Mouse (Mus musculus) E14TG2a.4 (cell line): ENCODE measurements around the gene Zg16.

Source experiments
- H3K27me3 ChIP-seq: 2 replicates; pipeline ENCODE4 v1.6.1; 2014; ENCODE audit warnings: low read length, control low read depth; ENCODE audit not compliant: insufficient read depth
- H3K36me3 ChIP-seq: 2 replicates; pipeline ENCODE4 v1.6.1; 2014; ENCODE audit warnings: low read length, control low read depth; ENCODE audit not compliant: insufficient read depth
- H3K4me1 ChIP-seq: replicated peaks from 2 replicates; pipeline ENCODE4 v1.6.1; 2014; ENCODE audit warnings: low read depth, low read length, control low read depth
- H3K4me3 ChIP-seq: replicated peaks from 2 replicates; pipeline ENCODE4 v1.5.1; 2014; ENCODE audit warnings: mild to moderate bottlenecking, low read length
- H3K9me3 ChIP-seq: 2 replicates; pipeline ENCODE4 v1.6.1; 2014; ENCODE audit warnings: low read length, control low read depth
- CTCF ChIP-seq: conservative IDR thresholded peaks from 2 replicates; pipeline ENCODE4 v1.5.1; 2014; ENCODE audit warnings: low read length
- NANOG ChIP-seq: IDR thresholded peaks from 2 replicates; pipeline ENCODE4 v1.6.1; 2014; ENCODE audit warnings: borderline replicate concordance, low read length, mixed read lengths
- POU5F1 ChIP-seq: IDR thresholded peaks from 2 replicates; pipeline ENCODE4 v1.6.1; 2014; ENCODE audit warnings: low read length, borderline replicate concordance

Zg16 gene

DNA sequence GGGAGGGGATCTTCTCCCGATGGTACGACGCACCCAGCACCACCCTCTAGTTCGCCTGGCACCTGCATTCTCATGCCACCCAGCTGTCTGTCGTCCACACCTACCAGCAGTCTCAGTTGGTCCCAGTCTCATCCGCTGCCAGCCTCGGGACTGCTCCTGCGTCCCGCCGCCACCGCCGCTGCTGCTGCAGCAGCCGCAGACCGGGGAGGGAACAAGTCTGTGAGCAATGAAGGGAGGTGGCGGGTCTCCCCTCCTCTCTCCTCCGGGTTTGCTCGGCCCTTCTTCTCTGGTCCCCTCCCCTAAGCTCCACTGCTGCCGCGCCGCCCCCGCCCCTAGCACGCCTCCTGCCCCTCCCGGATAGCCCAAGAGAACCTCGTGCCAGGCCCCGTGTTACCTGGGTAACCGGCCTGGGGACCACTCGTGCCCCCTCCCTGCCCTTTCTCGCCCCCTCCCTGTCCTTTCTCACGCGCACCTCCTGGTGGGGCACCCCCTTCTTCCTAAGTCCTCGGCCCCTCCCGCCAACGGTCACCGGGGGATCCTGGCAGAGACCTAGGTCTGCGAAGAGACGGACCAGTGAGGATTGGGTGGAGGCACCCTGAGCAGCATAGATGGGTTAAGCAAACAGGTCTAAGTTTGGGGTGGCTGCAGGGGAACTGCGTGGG lies 66.1 kb downstream of the Zg16 start, which contains the start of the genes Gm42742 and Prrt2:
Gm42742 (minus strand) TSS at position 197 of the 662 bp plus-strand sequence.
Prrt2 (minus strand) TSS at position 311 of the 662 bp plus-strand sequence.
- Histone ChIP-seq H3K4me3 (peak within 1 kb of the TSS; percentile 77), H3K4me1 (peaks cover 74% of the 10 kb centered on the region), H3K36me3 (peaks cover 50% of the 10 kb centered on the region), H3K27me3 (no peaks in the 10 kb centered on the region), H3K9me3 (no peaks in the 10 kb centered on the region)
- TF ChIP-seq CTCF (no peak), POU5F1 (no peak), NANOG (no peak)

DNA sequence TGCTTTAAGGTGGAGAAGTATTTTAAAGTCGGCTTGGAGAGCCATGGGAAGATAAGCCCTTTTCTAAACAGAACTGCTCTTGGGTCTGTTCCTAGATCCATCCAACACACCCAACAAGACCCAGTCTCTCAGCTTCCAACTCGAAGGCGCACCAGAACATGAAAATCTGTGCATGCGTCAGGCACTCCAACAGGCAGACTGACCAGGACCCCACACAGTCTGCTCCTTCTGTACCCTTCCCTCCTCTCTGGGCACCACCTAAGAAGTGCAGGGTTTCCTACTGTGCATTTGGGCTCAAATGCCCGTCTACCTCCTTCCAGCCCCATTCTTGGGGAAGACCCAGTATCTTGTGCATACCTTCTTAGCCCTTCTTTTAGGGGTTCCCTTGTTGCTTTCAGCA lies 66.6 kb downstream of the Zg16 start:
- H3K9me3 ChIP-seq: no peaks in the 10 kb centered on the region

DNA sequence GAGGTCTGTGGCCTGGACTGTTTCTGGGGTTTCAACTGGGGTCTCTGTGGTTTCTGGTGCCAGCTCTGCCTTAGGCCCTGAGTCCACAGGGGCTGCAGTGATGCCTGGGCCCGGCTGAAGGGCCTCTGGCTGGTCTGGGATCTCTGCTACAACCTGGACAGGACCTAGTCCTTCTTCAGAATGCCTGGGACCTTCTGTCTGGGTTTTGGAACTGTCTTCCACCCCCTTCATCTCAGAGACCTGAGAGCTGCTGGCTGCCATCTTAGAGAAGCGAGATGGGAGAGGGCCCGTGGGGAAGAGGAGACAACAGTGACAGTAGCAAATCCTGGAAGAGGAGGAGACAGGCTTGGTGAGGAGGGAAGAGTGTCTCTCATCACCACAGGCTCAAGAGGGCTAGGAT lies 67.1 kb downstream of the Zg16 start:
- Histone ChIP-seq H3K4me1 (peaks cover 83% of the 10 kb centered on the region), H3K27me3 (no peaks in the 10 kb centered on the region), H3K9me3 (no peaks in the 10 kb centered on the region), H3K4me3 (peak overlapping the region; percentile 77), H3K36me3 (peaks cover 56% of the 10 kb centered on the region)
- TF ChIP-seq POU5F1 (no peak), CTCF (no peak), NANOG (no peak)

More for the DNA sequence above, 66.6 kb downstream of the Zg16 start:
- TF ChIP-seq NANOG (no peak), CTCF (no peak), POU5F1 (no peak)
- peaks cover 55% of the 10 kb centered on the region for H3K36me3 ChIP-seq
- no peaks in the 10 kb centered on the region for H3K27me3 ChIP-seq
- peak overlapping the region; percentile 77 for H3K4me3 ChIP-seq
- peaks cover 78% of the 10 kb centered on the region for H3K4me1 ChIP-seq

DNA sequence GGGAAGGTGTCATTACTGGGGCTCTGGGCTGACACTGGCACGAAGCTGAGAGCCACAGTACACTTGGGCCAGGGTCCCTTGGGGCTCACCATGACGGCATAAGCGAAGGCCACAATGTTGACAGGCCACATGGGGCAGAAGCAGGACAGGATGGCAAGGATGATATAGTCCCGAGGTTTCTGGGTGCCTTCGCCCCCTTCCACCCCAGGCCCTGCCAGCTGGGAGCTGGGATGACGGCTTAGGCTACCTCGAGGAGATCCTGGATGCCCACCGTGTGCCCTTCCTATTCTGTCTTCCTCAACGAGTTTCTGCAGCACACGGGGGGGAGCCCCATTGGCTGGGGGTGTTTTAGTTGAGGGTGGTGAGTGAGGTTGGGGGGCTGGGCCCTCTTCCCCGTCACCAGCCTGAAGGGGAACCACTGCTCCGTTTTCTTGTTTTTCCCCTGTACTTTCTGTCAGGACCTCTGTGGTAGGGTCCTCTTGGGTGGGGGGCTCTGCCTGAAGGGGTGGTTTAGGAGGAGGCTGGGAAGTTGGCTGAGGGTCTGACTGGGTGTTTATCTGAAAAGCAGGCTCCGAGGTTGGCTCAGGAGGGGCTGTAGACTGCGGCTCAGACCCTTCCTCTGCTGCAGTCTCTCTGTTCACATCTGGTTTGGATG lies 67.7 kb downstream of the Zg16 start:
- H3K27me3 ChIP-seq: no peaks in the 10 kb centered on the region
- H3K9me3 ChIP-seq: no peaks in the 10 kb centered on the region
- H3K4me3 ChIP-seq: peak overlapping the region; percentile 77
- H3K4me1 ChIP-seq: peaks cover 84% of the 10 kb centered on the region
- peaks cover 56% of the 10 kb centered on the region for H3K36me3 ChIP-seq
- TF ChIP-seq CTCF: no peak
- TF ChIP-seq POU5F1: no peak
- TF ChIP-seq NANOG: no peak

DNA sequence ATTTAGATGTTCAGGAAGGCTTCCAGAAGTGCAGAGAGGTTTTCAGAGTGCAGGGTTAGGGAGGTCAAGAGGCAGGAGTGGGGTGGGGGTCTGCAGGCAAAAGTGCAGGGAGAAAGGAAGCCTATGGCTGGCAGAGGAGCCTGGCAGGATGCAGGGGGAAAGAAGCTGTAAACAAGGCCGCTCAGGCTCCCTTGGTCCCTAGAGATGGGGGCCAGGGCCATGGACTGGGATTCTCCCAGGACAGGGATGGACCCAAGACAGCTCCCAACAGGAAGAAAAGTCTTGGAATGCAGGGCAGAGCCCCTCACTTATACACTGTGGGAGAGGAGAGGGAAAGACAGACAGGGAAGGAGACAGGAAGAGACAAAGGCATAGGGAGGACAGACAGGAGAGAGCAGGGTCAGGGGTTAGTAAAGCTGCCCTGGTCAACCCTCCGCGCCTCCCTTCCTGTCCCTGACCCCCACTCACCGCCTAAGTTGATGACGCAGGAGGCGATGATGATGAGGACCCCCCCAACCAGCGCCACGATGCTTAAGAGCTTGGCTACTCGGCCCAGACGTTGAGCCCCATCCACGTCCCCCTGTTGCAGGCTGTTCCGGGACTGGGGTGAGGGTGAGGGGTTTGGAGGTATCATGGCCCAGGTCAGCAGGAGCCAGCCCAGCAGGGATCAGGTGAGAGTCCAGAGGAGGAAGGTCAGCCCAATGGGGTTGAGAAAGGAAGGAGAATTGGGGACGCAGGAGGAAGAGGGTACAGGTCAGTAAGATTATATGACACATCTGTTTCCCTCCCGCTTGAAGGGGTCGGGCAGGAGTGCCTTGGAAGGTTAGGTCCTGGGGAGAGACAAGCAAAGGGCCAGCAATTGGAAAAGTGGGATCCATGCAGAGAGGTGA lies 68.5 kb downstream of the Zg16 start:
- Histone ChIP-seq H3K27me3 (no peaks in the 10 kb centered on the region), H3K4me3 (no peak overlapping the region), H3K4me1 (peaks cover 84% of the 10 kb centered on the region), H3K9me3 (no peaks in the 10 kb centered on the region), H3K36me3 (peaks cover 56% of the 10 kb centered on the region)
- TF ChIP-seq NANOG (no peak), CTCF (no peak), POU5F1 (no peak)

DNA sequence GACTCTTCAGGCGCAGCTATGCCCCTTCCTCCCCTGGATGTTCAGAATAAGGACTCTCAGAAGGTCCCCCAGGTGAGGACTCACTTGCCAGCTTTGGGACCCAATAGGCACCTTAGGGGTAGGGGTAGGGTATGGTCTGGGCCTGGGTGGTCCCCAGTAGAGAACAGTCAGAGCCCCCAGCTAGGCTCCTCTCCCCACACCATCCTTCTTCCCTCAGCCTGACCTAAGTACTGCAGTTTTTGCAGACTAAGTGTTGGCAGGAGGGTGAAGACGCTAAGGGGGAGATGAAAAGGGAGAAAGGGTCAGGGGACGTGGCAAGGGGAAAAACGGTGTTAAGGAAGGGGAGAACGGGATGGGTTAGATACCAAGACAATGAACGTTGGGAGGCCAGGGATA lies 69.2 kb downstream of the Zg16 start:
- no peak for TF ChIP-seq NANOG
- no peak for TF ChIP-seq POU5F1
- TF ChIP-seq CTCF: no peak
- H3K4me3 ChIP-seq: peak overlapping the region; percentile 97
- no peaks in the 10 kb centered on the region for H3K27me3 ChIP-seq
- H3K9me3 ChIP-seq: no peaks in the 10 kb centered on the region
- peaks cover 56% of the 10 kb centered on the region for H3K36me3 ChIP-seq
- peaks cover 84% of the 10 kb centered on the region for H3K4me1 ChIP-seq

DNA sequence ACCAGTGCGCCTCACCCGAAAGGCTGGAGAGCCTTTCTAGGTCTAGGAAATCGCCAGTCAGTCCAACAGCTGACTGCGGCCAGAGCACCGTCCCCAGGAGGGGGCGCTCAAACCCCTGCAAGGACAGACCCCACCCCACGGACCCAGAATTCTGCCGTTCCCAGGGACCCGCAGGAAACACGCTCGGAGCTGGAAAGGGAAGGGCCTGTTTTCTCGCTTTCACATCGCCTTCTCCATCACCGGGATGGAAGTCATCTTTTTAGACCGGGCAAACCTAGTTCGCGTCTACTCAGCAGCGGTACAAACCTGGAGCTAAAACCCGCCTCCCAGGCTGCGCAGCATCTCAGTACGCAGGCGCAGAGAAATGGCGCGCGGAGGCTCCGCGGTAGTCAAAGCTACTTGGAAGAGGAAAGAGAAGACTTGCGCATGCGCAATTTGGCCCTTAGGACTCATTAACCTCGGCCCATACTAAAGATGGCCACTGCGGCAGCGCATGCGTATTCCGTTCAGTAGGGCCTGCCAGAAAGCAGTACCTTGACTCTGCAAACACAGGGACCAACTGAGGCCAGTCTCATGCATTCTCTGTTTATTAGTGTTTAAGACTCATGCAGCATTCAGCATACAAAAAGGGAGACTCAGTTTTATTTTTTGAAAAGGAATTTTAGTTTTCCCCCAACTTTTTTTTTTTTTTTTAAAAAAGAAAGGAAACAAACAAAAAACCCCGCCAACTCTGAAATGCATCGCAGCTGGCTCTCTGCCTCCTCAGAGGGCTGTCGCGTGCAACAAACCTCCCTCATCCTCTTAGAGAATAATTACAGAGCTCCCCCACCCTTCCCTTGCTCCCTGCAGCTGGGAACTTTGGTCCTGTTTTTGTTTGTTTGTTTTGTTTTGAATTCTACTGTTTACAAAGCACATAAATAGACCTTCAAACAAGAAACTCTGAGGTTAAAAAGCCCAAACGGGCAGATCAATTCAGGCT lies 69.9 kb downstream of the Zg16 start, which contains the start of gene Pagr1a:
Pagr1a (minus strand) TSS at position 382 of the 979 bp plus-strand sequence.
- TF ChIP-seq CTCF (peak; percentile 86), NANOG (no peak)
- Histone ChIP-seq H3K36me3 (peaks cover 56% of the 10 kb centered on the region), H3K4me1 (peaks cover 84% of the 10 kb centered on the region), H3K9me3 (no peaks in the 10 kb centered on the region), H3K4me3 (peak within 1 kb of the TSS; percentile 97), H3K27me3 (no peaks in the 10 kb centered on the region)
